Mouse (Mus musculus): ENCODE measurements around the gene Foxa1.

DNA sequence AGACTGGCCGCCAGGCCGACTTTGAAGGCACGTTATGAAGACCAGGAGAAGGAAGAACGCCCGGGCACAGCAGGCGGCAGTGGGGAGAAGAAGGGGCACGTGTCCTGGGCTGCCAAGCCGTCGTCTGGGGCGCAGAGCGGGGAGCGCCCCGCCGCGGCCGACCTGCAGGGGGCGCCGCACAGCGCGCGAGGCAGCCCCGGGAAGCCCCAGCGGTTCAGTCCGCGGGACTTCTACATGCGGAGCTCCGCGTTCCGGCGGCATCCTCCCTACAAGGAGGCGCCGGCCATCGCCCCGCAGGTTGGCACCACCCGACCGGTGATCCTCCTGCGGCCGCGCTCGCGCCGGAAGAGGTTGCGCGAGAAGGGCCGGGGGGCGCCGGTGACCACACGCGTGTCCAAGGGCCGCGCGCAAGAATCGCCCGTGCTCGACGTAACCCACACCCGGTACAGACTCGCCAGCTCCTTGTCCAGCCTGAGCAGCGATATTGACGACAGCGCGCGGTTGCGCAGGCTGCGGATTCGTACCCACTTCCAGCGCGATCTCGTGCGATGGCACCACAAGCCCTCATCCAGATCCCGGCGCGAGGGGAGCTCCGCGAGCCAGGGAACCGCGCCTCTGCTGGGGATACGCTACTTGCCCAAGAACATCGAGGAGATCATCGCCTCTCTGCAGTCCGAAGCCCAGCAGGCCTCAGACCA, 29.4 kb upstream of the Foxa1 start:
- TF ChIP-seq TBP (IDR thresholded peaks at IDR 0.05; ENCODE audit: low read depth, low read length) (no peak), ZMIZ1 (IDR thresholded peaks at IDR 0.05; ENCODE audit: low read depth, low read length) (no peak), ETS1 (IDR thresholded peaks at IDR 0.05; ENCODE audit: low read depth, low read length) (no peak), POLR2A (IDR thresholded peaks at IDR 0.05; ENCODE audit: control insufficient read depth in 1 of 2, insufficient read depth in 1 of 2, low read depth in 1 of 2, low read length in 2 of 2, poor library complexity in 1 of 2) (no peak)

Measured in MEL (cell line).